Mouse (Mus musculus) midbrain, embryonic 16.5 days (tissue): ENCODE measurements around the gene Gm9918. TPM values are rescaled to one million over a fixed set of nuclear protein-coding genes. Genes with fewer than 3 reads are reported as not detected.

ENCODE experiments used
- ATAC-seq: fragments of 200-750 bp; cut with Nextera tagmentation; 2 replicates; pipeline ENCODE4 v1.8.0; 2017; ENCODE audit warnings: moderate TSS enrichment
- H3K27ac ChIP-seq: fragments of 300-500 bp; sonication (generic); 2 replicates; pipeline ENCODE4 v1.5.1; 2014; ENCODE audit warnings: mild to moderate bottlenecking, low read length, mixed read lengths
- H3K27me3 ChIP-seq: fragments of 300-500 bp; sonication (generic); 2 replicates; pipeline ENCODE4 v1.6.1; 2014; ENCODE audit warnings: low read depth, low read length, mixed read lengths; ENCODE audit not compliant: control insufficient read depth, insufficient read depth
- H3K36me3 ChIP-seq: fragments of 300-500 bp; sonication (generic); 2 replicates; pipeline ENCODE4 v1.6.1; 2014; ENCODE audit warnings: mild to moderate bottlenecking, low read length, moderate library complexity, mixed read lengths; ENCODE audit not compliant: control insufficient read depth, insufficient read depth
- H3K4me1 ChIP-seq: fragments of 300-500 bp; sonication (generic); 2 replicates; pipeline ENCODE4 v1.6.1; 2014; ENCODE audit warnings: mild to moderate bottlenecking, low read length, mixed read lengths; ENCODE audit not compliant: control insufficient read depth, insufficient read depth
- H3K4me2 ChIP-seq: fragments of 300-500 bp; sonication (generic); 2 replicates; pipeline ENCODE4 v1.6.1; 2014; ENCODE audit warnings: mild to moderate bottlenecking, low read length, mixed read lengths
- H3K4me3 ChIP-seq: fragments of 300-500 bp; sonication (generic); 2 replicates; pipeline ENCODE4 v1.5.1; 2014; ENCODE audit warnings: low read depth, mild to moderate bottlenecking, low read length, moderate library complexity, mixed read lengths
- H3K9ac ChIP-seq: fragments of 300-500 bp; sonication (generic); 2 replicates; pipeline ENCODE4 v1.6.1; 2014; ENCODE audit warnings: low read depth, low read length, mixed read lengths
- H3K9me3 ChIP-seq: fragments of 300-500 bp; sonication (generic); replicated peaks from 2 replicates; pipeline ENCODE4 v1.6.1; 2014; ENCODE audit warnings: mild to moderate bottlenecking, low read length, mixed read lengths; ENCODE audit not compliant: control insufficient read depth, poor library complexity, severe bottlenecking
- WGBS: fragments of 180-500 bp; shearing (Covaris S2); extraction: QIAGEN DNeasy Blood & Tissue Kit; methylation state at CpG from one replicate; pipeline ENCODE4 v1.1.7; 2014; 5-methylcytosine and 5-hydroxymethylcytosine counted together
- polyA plus RNA-seq: library from polyadenylated mRNA; unstranded; fragments of >200 nt; fragmentation: Nextera tagmentation; extraction: Ambion mirVana; gene quantifications from 2 replicates; pipeline ENCODE4 v1.2.1, GENCODE M21; 2015

Gene Gm9918
- polyA plus RNA-seq, 1 experiment from 2014 or later: not detected

- Histone ChIP-seq H3K9me3 (no peaks in the 10 kb centered on the region), H3K27ac (no peak overlapping the region), H3K36me3 (no peaks in the 10 kb centered on the region), H3K27me3 (no peaks in the 10 kb centered on the region), H3K4me3 (no peak overlapping the region), H3K4me1 (no peaks in the 10 kb centered on the region), H3K9ac (no peak overlapping the region), H3K4me2 (no peak overlapping the region)
- no peak for ATAC-seq
Observed at GRCm38 (mm10) chr15:102311489-102311888, 41.1 kb downstream of the Gm9918 start.

- no peak overlapping the region for H3K4me2 ChIP-seq
- 88% methylated on average over 8 of the region's 8 CpGs for WGBS
Observed at GRCm38 (mm10) chr15:102315292-102315691, 44.9 kb downstream of the Gm9918 start.

DNA sequence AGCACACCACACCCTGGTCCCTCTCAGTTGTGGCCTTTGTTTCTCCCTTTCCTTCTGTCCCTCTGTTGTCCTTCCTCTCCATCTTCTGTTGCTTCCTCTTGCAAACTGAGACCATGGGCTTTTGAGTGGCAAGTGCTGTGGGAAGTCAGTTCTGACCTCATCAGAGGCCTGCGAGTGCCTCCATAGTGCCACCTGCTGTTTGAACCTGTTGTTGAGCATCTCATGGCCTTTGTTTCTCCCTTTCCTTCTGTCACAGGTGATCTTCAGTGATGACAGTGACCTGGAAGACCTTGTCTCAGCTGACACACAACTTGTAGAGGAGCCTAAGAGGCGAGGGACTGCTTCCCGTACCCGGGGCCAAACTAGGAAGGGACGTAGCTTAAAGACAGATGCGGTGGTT, 45.9 kb downstream of the Gm9918 start:
- ATAC-seq: no peak; the same call in 1 of the 2 replicates
- no peaks in the 10 kb centered on the region for H3K36me3 ChIP-seq
- no peak overlapping the region for H3K4me2 ChIP-seq
- H3K9me3 ChIP-seq: no peaks in the 10 kb centered on the region
- no peak overlapping the region for H3K9ac ChIP-seq
- no peaks in the 10 kb centered on the region for H3K4me1 ChIP-seq
- 85% methylated on average over 6 of the region's 6 CpGs for WGBS
- H3K27ac ChIP-seq: no peak overlapping the region
- no peak overlapping the region for H3K4me3 ChIP-seq
- H3K27me3 ChIP-seq: no peaks in the 10 kb centered on the region

More at GRCm38 (mm10) chr15:102315292-102315691, 44.9 kb downstream of the Gm9918 start:
- Histone ChIP-seq H3K4me1 (no peaks in the 10 kb centered on the region), H3K4me3 (no peak overlapping the region), H3K36me3 (no peaks in the 10 kb centered on the region), H3K9me3 (no peaks in the 10 kb centered on the region), H3K27me3 (no peaks in the 10 kb centered on the region), H3K9ac (no peak overlapping the region), H3K27ac (no peak overlapping the region)
- no peak for ATAC-seq

Other genes with a start within 250 kb of the Gm9918 start
- gene Krt18, start 242.4 kb upstream of the Gm9918 start, polyA plus RNA-seq: 3.8 and 5.1 TPM in 2 replicates
- 87.3 and 90.0 TPM in 2 replicates for gene Eif4b, start 196.8 kb upstream of the Gm9918 start, polyA plus RNA-seq
- 7.4 and 9.4 TPM in 2 replicates for gene Tns2, start 170.2 kb upstream of the Gm9918 start, polyA plus RNA-seq
- 81.1 and 95.9 TPM in 2 replicates for gene Spryd3, start 134.3 kb upstream of the Gm9918 start, polyA plus RNA-seq
- gene Igfbp6, start 126.2 kb upstream of the Gm9918 start, polyA plus RNA-seq: 2.5 and 3.1 TPM in 2 replicates
- 0.21 TPM in 1 of 2 replicates, not detected in the other for gene Soat2, start 120.0 kb upstream of the Gm9918 start, polyA plus RNA-seq
- gene Zfp740, start 67.3 kb upstream of the Gm9918 start, polyA plus RNA-seq: 54.0 and 59.2 TPM in 2 replicates
- gene Csad, start 65.8 kb upstream of the Gm9918 start, polyA plus RNA-seq: 33.1 and 33.2 TPM in 2 replicates
- 0.43 and 0.80 TPM in 2 replicates for gene Itgb7, start 38.6 kb upstream of the Gm9918 start, polyA plus RNA-seq
- 4.1 and 6.0 TPM in 2 replicates for gene Rarg, start 13.0 kb upstream of the Gm9918 start, polyA plus RNA-seq
- 58.7 and 59.8 TPM in 2 replicates for gene Mfsd5, start 8.9 kb downstream of the Gm9918 start, polyA plus RNA-seq
- 4.0 and 4.7 TPM in 2 replicates for gene Espl1, start 25.7 kb downstream of the Gm9918 start, polyA plus RNA-seq
- 479 TPM in 2 replicates for gene Pfdn5, start 55.6 kb downstream of the Gm9918 start, polyA plus RNA-seq
- gene Myg1, start 61.1 kb downstream of the Gm9918 start, polyA plus RNA-seq: 89.1 and 91.2 TPM in 2 replicates
- 30.2 and 31.1 TPM in 2 replicates for gene Aaas, start 80.2 kb downstream of the Gm9918 start, polyA plus RNA-seq
- 0.40 and 0.55 TPM in 2 replicates for gene Sp7, start 96.6 kb downstream of the Gm9918 start, polyA plus RNA-seq
- 3.1 and 3.5 TPM in 2 replicates for gene Sp1, start 135.6 kb downstream of the Gm9918 start, polyA plus RNA-seq
- gene Amhr2, start 174.8 kb downstream of the Gm9918 start, polyA plus RNA-seq: 0.15 and 0.26 TPM in 2 replicates
- gene Prr13, start 188.5 kb downstream of the Gm9918 start, polyA plus RNA-seq: 106 and 109 TPM in 2 replicates
- 105 and 121 TPM in 2 replicates for gene Pcbp2, start 200.0 kb downstream of the Gm9918 start, polyA plus RNA-seq
- 12.6 TPM in 1 of 2 replicates, not detected in the other for gene Gm10337, start 233.2 kb downstream of the Gm9918 start, polyA plus RNA-seq
- 60.5 and 65.5 TPM in 2 replicates for gene Map3k12, start 246.5 kb downstream of the Gm9918 start, polyA plus RNA-seq
- 94.1 and 105 TPM in 2 replicates for gene Tarbp2, start 247.6 kb downstream of the Gm9918 start, polyA plus RNA-seq